Mouse (Mus musculus): ENCODE measurements around the gene E130308A19Rik. TPM values are rescaled to one million over a fixed set of nuclear protein-coding genes. Genes with fewer than 3 reads are reported as not detected.

E130308A19Rik gene
- total RNA-seq, 4 experiments from 2014 or later: 12.3 to 14.2 (median 13.2) TPM

Other genes with a start within 250 kb of the E130308A19Rik start
- 10 to 100 TPM in 1 of 4 experiments, 1 to 10 TPM in 3; 7.8 to 11.2 (median 9.8) TPM for gene Susd1, start 187.6 kb upstream of the E130308A19Rik start, total RNA-seq (2022)
- gene Ptbp3, start 76.8 kb upstream of the E130308A19Rik start, total RNA-seq (2022): 10 to 100 TPM; 26.8 to 33.7 (median 29.1) TPM
- 10 to 100 TPM; 26.0 to 31.1 (median 29.2) TPM for gene Hsdl2, start 44.6 kb upstream of the E130308A19Rik start, total RNA-seq (2022)
- gene Inip, start 175.4 kb downstream of the E130308A19Rik start, total RNA-seq (2022): 10 to 100 TPM; 20.3 to 22.3 (median 21.0) TPM
- gene Snx30, start 179.6 kb downstream of the E130308A19Rik start, total RNA-seq (2022): 10 to 100 TPM; 29.5 to 41.8 (median 34.9) TPM